Mouse (Mus musculus): ENCODE measurements around the gene Ppid. TPM values are rescaled to one million over a fixed set of nuclear protein-coding genes. Genes with fewer than 3 reads are reported as not detected.
A peak's percentile ranks its signal among the peaks of the same experiment; 100 is the strongest.

The Ppid gene
- polyA plus RNA-seq, 1 experiment from 2014 or later = 162 TPM

DNA sequence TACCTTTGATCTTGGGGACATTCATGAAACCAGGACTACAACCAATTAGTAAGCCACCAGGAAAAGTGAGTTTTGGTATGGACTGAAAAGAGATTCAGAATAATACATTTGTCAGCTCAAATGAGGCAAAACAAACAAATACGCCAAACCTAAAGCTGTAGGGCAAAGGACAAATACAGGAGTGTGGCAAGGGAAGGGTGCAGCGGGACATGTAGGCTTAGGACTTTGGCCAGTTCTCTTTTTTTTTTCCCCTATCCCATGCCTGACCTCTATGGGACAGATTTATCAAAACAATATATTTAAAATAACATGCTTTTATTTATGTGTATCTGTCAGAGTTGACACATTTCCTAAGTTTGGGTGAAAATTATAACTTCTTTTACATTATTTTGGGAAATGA, 18.7 kb downstream of the Ppid start:
- Histone ChIP-seq H3K36me3 (ENCODE audit: control insufficient read depth, insufficient read depth, low read length) (peaks cover 67% of the 10 kb centered on the region), H3K27ac (ENCODE audit: low read depth) (no peak overlapping the region), H3K27me3 (replicated peaks; ENCODE audit: control insufficient read depth, insufficient read depth, low read length) (no peaks in the 10 kb centered on the region), H3K4me3 (ENCODE audit: low read depth, low read length) (no peak overlapping the region), H3K9ac (ENCODE audit: low read length) (no peak overlapping the region), H3K4me2 (ENCODE audit: low read length) (no peak overlapping the region), H3K9me3 (ENCODE audit: control insufficient read depth, low read length) (no peaks in the 10 kb centered on the region), H3K4me1 (replicated peaks; ENCODE audit: control insufficient read depth, insufficient read depth, low read length) (no peaks in the 10 kb centered on the region)
- DNase-seq (ENCODE audit: low spot score) (no peak), ATAC-seq (replicated peaks; ENCODE audit: low FRiP score, low TSS enrichment, low read depth) (no peak)
- WGBS = 94% methylated on average over 2 of the region's 2 CpGs

DNA sequence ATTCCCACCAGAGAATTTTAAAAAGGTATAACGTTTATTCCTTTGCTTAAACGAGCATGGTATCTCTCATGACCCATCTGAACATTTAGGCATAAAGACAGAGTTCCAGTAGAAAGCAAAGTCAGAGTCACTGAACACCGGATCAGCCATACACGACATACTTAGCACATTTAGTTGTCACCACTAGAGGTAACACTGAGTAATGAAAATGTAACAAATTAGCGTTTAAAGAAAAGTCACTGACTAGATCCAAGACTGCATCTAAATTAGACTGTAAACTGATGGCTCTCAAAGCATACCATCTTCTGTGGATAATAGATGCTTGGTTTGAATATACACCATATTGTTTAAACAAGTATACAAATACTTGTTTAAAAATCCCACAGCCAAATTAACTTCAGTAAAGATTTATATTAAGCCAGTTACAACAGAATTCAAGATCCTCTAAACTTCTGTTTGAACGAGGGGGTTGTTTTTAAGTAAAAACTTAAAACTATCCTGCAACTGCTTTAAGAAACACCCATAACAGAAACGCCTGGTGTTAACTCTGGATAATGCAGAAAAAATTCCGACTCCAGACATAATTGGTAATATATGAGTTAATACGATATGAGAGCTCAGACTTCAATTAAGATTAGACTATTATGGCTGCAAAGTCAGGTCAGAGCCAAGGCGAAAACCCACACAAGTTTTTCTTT, 36.5 kb downstream of the Ppid start:
- 28% methylated on average over 10 of the region's 10 CpGs for WGBS
- H3K9ac ChIP-seq (ENCODE audit: low read length) = peak overlapping the region; percentile 53

GRCm38 (mm10) chr3:79628182-79628560, 37.0 kb downstream of the Ppid start:
- H3K9me3 ChIP-seq (ENCODE audit: control insufficient read depth, low read length) = 0 out of 2 replicates have a peak, but pooled peaks cover 2% of the 10 kb centered on the region
- peak overlapping the region; percentile 78 for H3K4me2 ChIP-seq (ENCODE audit: low read length)
- H3K36me3 ChIP-seq (ENCODE audit: control insufficient read depth, insufficient read depth, low read length) = peaks cover 18% of the 10 kb centered on the region
- H3K4me3 ChIP-seq (ENCODE audit: low read depth, low read length) = peak overlapping the region; percentile 80
- 0% methylated on average over 9 of the region's 9 CpGs for WGBS
- peak overlapping the region; percentile 53 for H3K9ac ChIP-seq (ENCODE audit: low read length)
- no peak; the same call in none of the 2 replicates for ATAC-seq (replicated peaks; ENCODE audit: low FRiP score, low TSS enrichment, low read depth)
- DNase-seq (ENCODE audit: low spot score) = no peak
- H3K4me1 ChIP-seq (replicated peaks; ENCODE audit: control insufficient read depth, insufficient read depth, low read length) = peaks cover 2% of the 10 kb centered on the region; the same call in 1 of the 2 replicates
- H3K27me3 ChIP-seq (replicated peaks; ENCODE audit: control insufficient read depth, insufficient read depth, low read length) = no peaks in the 10 kb centered on the region
- peak overlapping the region; percentile 65 for H3K27ac ChIP-seq (ENCODE audit: low read depth)

More for the DNA sequence above, 36.5 kb downstream of the Ppid start:
- DNase-seq (ENCODE audit: low spot score) (no peak), ATAC-seq (replicated peaks; ENCODE audit: low FRiP score, low TSS enrichment, low read depth) (no peak)
- Histone ChIP-seq H3K4me1 (replicated peaks; ENCODE audit: control insufficient read depth, insufficient read depth, low read length) (peaks cover 2% of the 10 kb centered on the region; the same call in 1 of the 2 replicates), H3K4me2 (ENCODE audit: low read length) (peak overlapping the region; percentile 78), H3K9me3 (ENCODE audit: control insufficient read depth, low read length) (0 out of 2 replicates have a peak, but pooled peaks cover 2% of the 10 kb centered on the region), H3K4me3 (ENCODE audit: low read depth, low read length) (peak overlapping the region; percentile 80), H3K27me3 (replicated peaks; ENCODE audit: control insufficient read depth, insufficient read depth, low read length) (no peaks in the 10 kb centered on the region), H3K27ac (ENCODE audit: low read depth) (peak overlapping the region; percentile 65; the same call in 1 of the 2 replicates), H3K36me3 (ENCODE audit: control insufficient read depth, insufficient read depth, low read length) (peaks cover 22% of the 10 kb centered on the region)

DNA sequence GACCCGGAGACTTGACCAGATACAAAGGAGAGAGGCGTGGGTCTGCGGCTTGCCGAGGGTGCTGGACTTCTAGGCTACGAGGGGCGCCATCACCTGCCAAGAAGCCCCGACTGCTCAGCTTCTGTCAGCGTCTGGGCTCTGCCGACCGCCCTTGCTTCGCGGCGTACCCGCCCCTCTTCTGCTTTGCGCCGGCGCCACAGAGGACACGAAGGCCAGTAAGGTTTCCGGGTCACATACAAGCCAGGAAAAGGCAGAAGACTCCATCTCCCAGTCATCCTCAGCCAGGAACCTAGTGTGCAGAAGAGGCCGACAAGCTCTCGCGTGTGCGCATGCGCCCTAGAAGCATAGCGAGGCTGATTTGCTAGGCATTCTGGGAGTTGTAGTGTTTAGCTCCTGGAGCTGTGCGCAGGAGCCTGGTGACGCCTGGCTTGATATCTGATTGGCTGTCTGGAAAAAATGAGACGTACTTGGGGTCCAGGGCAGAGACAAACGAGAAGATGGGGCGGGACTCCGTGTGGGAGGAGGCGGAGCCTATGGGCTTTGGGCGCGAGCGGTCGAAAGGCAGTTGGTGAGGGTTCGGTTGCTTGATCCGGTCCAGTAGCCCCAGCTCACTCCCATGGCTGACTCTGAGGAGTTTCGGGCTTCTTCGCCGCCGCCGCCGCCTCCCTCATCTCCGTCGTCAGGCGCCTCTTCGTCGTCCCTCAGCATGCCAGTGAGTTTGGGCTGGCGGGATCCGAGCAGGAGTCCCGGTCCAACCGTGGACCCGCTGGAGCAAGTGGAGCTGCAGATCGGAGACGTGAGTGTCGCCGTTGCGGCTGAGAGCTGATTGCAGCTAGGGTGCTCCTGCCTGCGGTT, 37.6 kb downstream of the Ppid start, which contains the start of gene 4930579G24Rik:
TSS of gene 4930579G24Rik (plus strand) at position 519 of the 855 bp plus-strand sequence.
- peak; percentile 94 for DNase-seq (ENCODE audit: low spot score)

GRCm38 (mm10) chr3:79629416-79629730, 38.2 kb downstream of the Ppid start, which contains the start of gene Etfdh:
Etfdh (minus strand) TSS chr3:79629500.
- DNase-seq (ENCODE audit: low spot score) (no peak), ATAC-seq (replicated peaks; ENCODE audit: low FRiP score, low TSS enrichment, low read depth) (peak; percentile 45)
- Histone ChIP-seq H3K4me2 (ENCODE audit: low read length) (peak within 1 kb of the TSS; percentile 78), H3K4me1 (replicated peaks; ENCODE audit: control insufficient read depth, insufficient read depth, low read length) (peaks cover 2% of the 10 kb centered on the region; the same call in 1 of the 2 replicates), H3K4me3 (ENCODE audit: low read depth, low read length) (peak within 1 kb of the TSS; percentile 80), H3K27ac (ENCODE audit: low read depth) (peak within 1 kb of the TSS; percentile 77), H3K9ac (ENCODE audit: low read length) (peak within 1 kb of the TSS; percentile 83), H3K36me3 (ENCODE audit: control insufficient read depth, insufficient read depth, low read length) (peaks cover 23% of the 10 kb centered on the region), H3K27me3 (replicated peaks; ENCODE audit: control insufficient read depth, insufficient read depth, low read length) (no peaks in the 10 kb centered on the region), H3K9me3 (ENCODE audit: control insufficient read depth, low read length) (0 out of 2 replicates have a peak, but pooled peaks cover 2% of the 10 kb centered on the region)
- under 1% methylated on average over 11 of the region's 11 CpGs for WGBS

More for the DNA sequence above, 37.6 kb downstream of the Ppid start, which contains the start of gene 4930579G24Rik:
- Histone ChIP-seq H3K9me3 (ENCODE audit: control insufficient read depth, low read length) (0 out of 2 replicates have a peak, but pooled peaks cover 2% of the 10 kb centered on the region), H3K4me1 (replicated peaks; ENCODE audit: control insufficient read depth, insufficient read depth, low read length) (peaks cover 2% of the 10 kb centered on the region; the same call in 1 of the 2 replicates), H3K4me3 (ENCODE audit: low read depth, low read length) (peak within 1 kb of the TSS; percentile 80), H3K27ac (ENCODE audit: low read depth) (peak within 1 kb of the TSS; percentile 77), H3K36me3 (ENCODE audit: control insufficient read depth, insufficient read depth, low read length) (peaks cover 21% of the 10 kb centered on the region), H3K27me3 (replicated peaks; ENCODE audit: control insufficient read depth, insufficient read depth, low read length) (no peaks in the 10 kb centered on the region), H3K4me2 (ENCODE audit: low read length) (peak within 1 kb of the TSS; percentile 78), H3K9ac (ENCODE audit: low read length) (peak within 1 kb of the TSS; percentile 83)
- under 1% methylated on average over 60 of the region's 60 CpGs for WGBS
- peak; percentile 99 for ATAC-seq (replicated peaks; ENCODE audit: low FRiP score, low TSS enrichment, low read depth)

DNA sequence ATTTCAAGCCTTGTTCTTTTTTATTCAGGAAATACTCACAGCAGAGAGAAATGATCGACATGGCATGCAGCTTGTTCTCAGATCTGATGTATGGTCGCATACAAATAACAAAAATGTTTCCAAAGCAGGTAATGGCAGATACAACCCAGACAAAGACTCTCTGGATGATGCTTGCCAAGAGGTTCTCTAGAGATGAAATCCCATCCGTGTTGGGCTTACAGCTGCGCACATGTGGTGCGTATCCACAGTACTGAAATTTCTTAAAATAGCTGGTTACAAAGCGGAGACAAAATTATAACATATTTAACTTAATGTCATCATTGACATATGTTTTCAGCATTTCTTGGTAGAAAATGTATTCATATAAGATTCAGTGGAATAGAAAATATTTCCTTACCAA, 61.0 kb downstream of the Ppid start:
- 83% methylated on average over 6 of the region's 6 CpGs for WGBS
- Histone ChIP-seq H3K9me3 (ENCODE audit: control insufficient read depth, low read length) (no peaks in the 10 kb centered on the region), H3K36me3 (ENCODE audit: control insufficient read depth, insufficient read depth, low read length) (no peaks in the 10 kb centered on the region), H3K4me2 (ENCODE audit: low read length) (no peak overlapping the region), H3K4me3 (ENCODE audit: low read depth, low read length) (no peak overlapping the region), H3K27me3 (replicated peaks; ENCODE audit: control insufficient read depth, insufficient read depth, low read length) (no peaks in the 10 kb centered on the region), H3K27ac (ENCODE audit: low read depth) (no peak overlapping the region), H3K4me1 (replicated peaks; ENCODE audit: control insufficient read depth, insufficient read depth, low read length) (no peaks in the 10 kb centered on the region), H3K9ac (ENCODE audit: low read length) (no peak overlapping the region)
- ATAC-seq (replicated peaks; ENCODE audit: low FRiP score, low TSS enrichment, low read depth) (no peak), DNase-seq (ENCODE audit: low spot score) (no peak)

Other genes with a start within 250 kb of the Ppid start
- gene Fnip2, start 23.5 kb upstream of the Ppid start, polyA plus RNA-seq (2014; fragmentation: Nextera tagmentation; extraction: Ambion mirVana) = 4.0 and 5.9 TPM in 2 replicates
- 25.6 and 27.3 TPM in 2 replicates for gene 4930579G24Rik, start 37.7 kb downstream of the Ppid start, polyA plus RNA-seq (2014; fragmentation: Nextera tagmentation; extraction: Ambion mirVana)
- gene Etfdh, start 38.2 kb downstream of the Ppid start, polyA plus RNA-seq (2014; fragmentation: Nextera tagmentation; extraction: Ambion mirVana) = 60.8 and 64.8 TPM in 2 replicates
- gene Rxfp1, start 146.5 kb downstream of the Ppid start, polyA plus RNA-seq (2014; fragmentation: Nextera tagmentation; extraction: Ambion mirVana) = not detected in 2 replicates